Mouse (Mus musculus) limb, embryonic 13.5 days (tissue): ENCODE measurements at regions not wholly inside any gene's neighbourhood (a gene's known extent, or its start where the extent isn't known, plus 50 kb on each side); places are given as distances from the start of the nearest gene placed in this dataset.

Experiments
- ATAC-seq: fragments of 200-750 bp; cut with Nextera tagmentation; 2 replicates; pipeline ENCODE4 v1.8.0; 2017; ENCODE audit warnings: low read depth, moderate number of reproducible peaks, moderate TSS enrichment; ENCODE audit not compliant: low FRiP score
- H3K27ac ChIP-seq: fragments of 300-500 bp; sonication (generic); 2 replicates; pipeline ENCODE4 v1.5.1; 2015; ENCODE audit warnings: inconsistent platforms, mild to moderate bottlenecking, moderate library complexity
- H3K27me3 ChIP-seq: fragments of 300-500 bp; sonication (generic); 2 replicates; pipeline ENCODE4 v1.6.1; 2015; ENCODE audit warnings: mild to moderate bottlenecking, inconsistent platforms
- H3K36me3 ChIP-seq: fragments of 300-500 bp; sonication (generic); 2 replicates; pipeline ENCODE4 v1.6.1; 2015; ENCODE audit warnings: inconsistent platforms, mild to moderate bottlenecking, moderate library complexity
- H3K4me1 ChIP-seq: fragments of 300-500 bp; sonication (generic); 2 replicates; pipeline ENCODE4 v1.6.1; 2015; ENCODE audit warnings: inconsistent platforms
- H3K4me2 ChIP-seq: fragments of 300-500 bp; sonication (generic); replicated peaks from 2 replicates; pipeline ENCODE4 v1.6.1; 2015; ENCODE audit warnings: inconsistent platforms, mild to moderate bottlenecking, moderate library complexity
- H3K4me3 ChIP-seq: fragments of 300-500 bp; sonication (generic); 2 replicates; pipeline ENCODE4 v1.5.1; 2015; ENCODE audit warnings: moderate library complexity, mild to moderate bottlenecking, inconsistent platforms
- H3K9ac ChIP-seq: fragments of 300-500 bp; sonication (generic); 2 replicates; pipeline ENCODE4 v1.6.1; 2015; ENCODE audit warnings: mild to moderate bottlenecking, inconsistent platforms
- H3K9me3 ChIP-seq: fragments of 300-500 bp; sonication (generic); 2 replicates; pipeline ENCODE4 v1.6.1; 2016; ENCODE audit warnings: inconsistent platforms
- WGBS: fragments of 180-500 bp; shearing (Covaris S2); methylation state at CpG from one replicate; pipeline ENCODE4 v1.1.7; 2015; 5-methylcytosine and 5-hydroxymethylcytosine counted together

DNA sequence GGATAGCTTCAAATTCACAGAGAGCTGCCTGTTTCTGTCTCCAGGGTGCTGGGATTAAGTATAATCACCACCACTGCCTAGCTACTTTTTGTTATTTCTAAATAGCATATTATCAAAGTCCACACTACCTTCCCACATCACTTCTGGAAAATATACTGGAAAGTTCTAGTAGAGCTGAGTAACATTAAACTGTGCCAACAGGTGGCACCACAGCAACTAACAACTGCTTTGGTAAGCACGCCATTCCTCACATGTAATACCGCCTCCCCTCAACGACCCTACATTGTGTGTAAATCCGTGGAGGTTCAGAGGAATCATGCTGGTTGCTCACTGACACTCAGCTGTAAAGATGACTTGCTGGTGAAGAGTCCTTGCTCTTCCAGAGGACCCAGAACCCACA is 259.1 kb downstream of the Mex3b start:
- 77% methylated on average over 4 of the region's 4 CpGs for whole genome bisulfite sequencing
- no peaks in the 10 kb centered on the region; the same call in 1 of the 2 replicates for H3K9me3 ChIP-seq
- H3K4me2 ChIP-seq: no peak overlapping the region
- no peak overlapping the region for H3K27ac ChIP-seq
- no peaks in the 10 kb centered on the region for H3K36me3 ChIP-seq
- H3K27me3 ChIP-seq: no peaks in the 10 kb centered on the region
- no peaks in the 10 kb centered on the region for H3K4me1 ChIP-seq
- no peak overlapping the region for H3K4me3 ChIP-seq
- H3K9ac ChIP-seq: no peak overlapping the region
- no peak for ATAC-seq

DNA sequence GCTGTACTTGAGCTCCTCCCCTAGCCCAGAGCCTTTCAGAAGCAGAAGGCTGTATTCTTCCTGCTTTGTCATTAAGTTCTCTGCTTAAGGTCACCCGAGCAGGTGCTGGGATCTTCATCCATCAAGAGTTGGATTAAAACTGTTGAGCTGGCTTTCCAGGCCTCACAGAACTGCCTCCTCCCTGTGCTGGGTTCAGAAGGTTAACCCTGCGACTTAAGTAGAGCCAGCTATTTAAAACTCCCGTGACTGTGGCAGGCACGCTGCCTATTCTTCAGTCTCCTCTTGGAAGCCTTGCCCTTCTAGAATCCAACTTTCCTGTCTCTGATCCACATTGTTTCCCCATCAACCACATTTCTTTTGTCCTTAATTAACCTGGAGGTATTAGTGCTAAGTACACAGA is 273.1 kb downstream of the Mex3b start:
- Histone ChIP-seq H3K27me3 (no peaks in the 10 kb centered on the region), H3K4me2 (no peak overlapping the region), H3K4me1 (peaks cover 13% of the 10 kb centered on the region), H3K27ac (no peak overlapping the region), H3K36me3 (no peaks in the 10 kb centered on the region), H3K4me3 (no peak overlapping the region), H3K9ac (no peak overlapping the region), H3K9me3 (no peaks in the 10 kb centered on the region)
- whole genome bisulfite sequencing: 25% methylated on average over 4 of the region's 4 CpGs
- ATAC-seq: peak; percentile 48; the same call in 1 of the 2 replicates

DNA sequence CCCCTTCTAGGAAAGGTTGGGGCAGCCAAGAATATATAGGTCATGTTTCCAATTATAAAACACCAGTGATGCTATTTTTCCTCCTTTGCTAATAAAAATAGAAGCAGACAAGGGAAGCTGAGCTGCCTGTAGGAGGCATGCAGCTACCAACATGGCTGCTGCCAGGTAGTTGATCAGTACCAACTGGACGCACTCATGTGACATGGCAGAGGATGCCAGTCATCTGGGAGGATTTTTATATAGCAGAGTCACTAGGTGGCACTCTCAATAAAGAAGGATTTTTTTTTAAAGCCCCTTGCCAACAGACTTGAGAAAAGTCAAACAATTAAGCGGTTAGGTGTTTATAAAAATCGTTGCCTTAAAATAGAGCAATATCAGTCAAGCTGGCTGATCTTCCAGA is 273.5 kb downstream of the Mex3b start:
- H3K4me1 ChIP-seq: peaks cover 13% of the 10 kb centered on the region
- H3K27me3 ChIP-seq: no peaks in the 10 kb centered on the region
- H3K4me2 ChIP-seq: no peak overlapping the region
- 85% methylated on average over 3 of the region's 3 CpGs for WGBS
- H3K36me3 ChIP-seq: no peaks in the 10 kb centered on the region
- no peak overlapping the region for H3K9ac ChIP-seq
- no peaks in the 10 kb centered on the region for H3K9me3 ChIP-seq
- no peak overlapping the region for H3K27ac ChIP-seq
- ATAC-seq: 0 out of 2 replicates have a peak, but pooled peaks have one; percentile 48
- no peak overlapping the region for H3K4me3 ChIP-seq

- no peaks in the 10 kb centered on the region for H3K36me3 ChIP-seq
- ATAC-seq: no peak
- H3K4me2 ChIP-seq: no peak overlapping the region
- 80% methylated on average over 5 of the region's 5 CpGs for WGBS
- no peaks in the 10 kb centered on the region for H3K27me3 ChIP-seq
- H3K27ac ChIP-seq: no peak overlapping the region
- H3K4me1 ChIP-seq: peaks cover 13% of the 10 kb centered on the region
- no peak overlapping the region for H3K9ac ChIP-seq
- no peaks in the 10 kb centered on the region for H3K9me3 ChIP-seq
- H3K4me3 ChIP-seq: no peak overlapping the region
These were observed 276.9 kb downstream of the Mex3b start for GRCm38 (mm10) chr7:83144018-83144417.

- Histone ChIP-seq H3K27ac (no peak overlapping the region), H3K4me3 (no peak overlapping the region), H3K27me3 (no peaks in the 10 kb centered on the region), H3K9me3 (no peaks in the 10 kb centered on the region), H3K4me1 (peaks cover 5% of the 10 kb centered on the region), H3K36me3 (no peaks in the 10 kb centered on the region), H3K4me2 (no peak overlapping the region), H3K9ac (no peak overlapping the region)
- no peak for ATAC-seq
- 85% methylated on average over 5 of the region's 5 CpGs for WGBS
These were observed 278.4 kb downstream of the Mex3b start for GRCm38 (mm10) chr7:83145551-83145950.

GRCm38 (mm10) chr7:83161226-83161625 is 294.1 kb downstream of the Mex3b start:
- no peak overlapping the region for H3K27ac ChIP-seq
- no peaks in the 10 kb centered on the region for H3K4me1 ChIP-seq
- 68% methylated on average over 2 of the region's 2 CpGs for WGBS
- no peaks in the 10 kb centered on the region for H3K9me3 ChIP-seq
- H3K4me3 ChIP-seq: no peak overlapping the region
- H3K9ac ChIP-seq: no peak overlapping the region
- H3K36me3 ChIP-seq: no peaks in the 10 kb centered on the region
- no peaks in the 10 kb centered on the region for H3K27me3 ChIP-seq
- no peak overlapping the region for H3K4me2 ChIP-seq
- no peak for ATAC-seq

DNA sequence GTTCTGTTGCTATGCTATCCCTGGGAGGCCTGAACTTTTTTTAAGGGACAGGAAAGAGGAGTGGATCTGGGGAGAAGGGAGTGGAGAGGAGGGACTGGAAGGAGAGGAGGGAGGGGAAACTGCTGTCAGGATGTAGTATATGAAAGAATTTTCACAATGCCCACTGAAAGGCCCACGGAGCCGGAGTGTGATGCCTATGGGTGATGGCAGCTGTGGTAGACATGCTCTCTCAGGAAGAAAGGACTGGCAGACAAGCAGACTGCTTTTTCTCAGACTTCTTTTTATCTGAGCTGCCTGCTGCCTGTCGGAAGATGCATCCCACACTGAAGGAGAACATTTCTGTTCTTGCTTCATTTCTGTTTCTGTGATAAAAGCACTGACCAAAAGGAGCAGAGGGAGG is 295.7 kb downstream of the Mex3b start:
- Histone ChIP-seq H3K27ac (no peak overlapping the region; the same call in 1 of the 2 replicates), H3K4me1 (no peaks in the 10 kb centered on the region), H3K9ac (no peak overlapping the region), H3K36me3 (no peaks in the 10 kb centered on the region), H3K9me3 (no peaks in the 10 kb centered on the region), H3K27me3 (no peaks in the 10 kb centered on the region), H3K4me3 (no peak overlapping the region), H3K4me2 (no peak overlapping the region)
- no peak for ATAC-seq
- whole genome bisulfite sequencing: 82% methylated on average over 3 of the region's 3 CpGs

GRCm38 (mm10) chr7:83179403-83179802 is 312.3 kb downstream of the Mex3b start:
- no peak overlapping the region for H3K4me2 ChIP-seq
- H3K27me3 ChIP-seq: no peaks in the 10 kb centered on the region
- no peak for ATAC-seq
- no peaks in the 10 kb centered on the region for H3K9me3 ChIP-seq
- WGBS: 80% methylated on average over 1 of the region's 1 CpGs
- H3K9ac ChIP-seq: no peak overlapping the region
- no peak overlapping the region for H3K4me3 ChIP-seq
- no peak overlapping the region for H3K27ac ChIP-seq
- 0 out of 2 replicates have a peak, but pooled peaks cover 4% of the 10 kb centered on the region for H3K4me1 ChIP-seq
- H3K36me3 ChIP-seq: no peaks in the 10 kb centered on the region

- ATAC-seq: no peak
- no peaks in the 10 kb centered on the region for H3K27me3 ChIP-seq
- no peak overlapping the region for H3K27ac ChIP-seq
- H3K9ac ChIP-seq: no peak overlapping the region
- H3K4me3 ChIP-seq: no peak overlapping the region
- no peaks in the 10 kb centered on the region for H3K9me3 ChIP-seq
- no peaks in the 10 kb centered on the region for H3K4me1 ChIP-seq
- no peak overlapping the region for H3K4me2 ChIP-seq
- WGBS: 89% methylated on average over 9 of the region's 9 CpGs
- no peaks in the 10 kb centered on the region for H3K36me3 ChIP-seq
These were observed 319.2 kb downstream of the Mex3b start for GRCm38 (mm10) chr7:83186341-83186740.

DNA sequence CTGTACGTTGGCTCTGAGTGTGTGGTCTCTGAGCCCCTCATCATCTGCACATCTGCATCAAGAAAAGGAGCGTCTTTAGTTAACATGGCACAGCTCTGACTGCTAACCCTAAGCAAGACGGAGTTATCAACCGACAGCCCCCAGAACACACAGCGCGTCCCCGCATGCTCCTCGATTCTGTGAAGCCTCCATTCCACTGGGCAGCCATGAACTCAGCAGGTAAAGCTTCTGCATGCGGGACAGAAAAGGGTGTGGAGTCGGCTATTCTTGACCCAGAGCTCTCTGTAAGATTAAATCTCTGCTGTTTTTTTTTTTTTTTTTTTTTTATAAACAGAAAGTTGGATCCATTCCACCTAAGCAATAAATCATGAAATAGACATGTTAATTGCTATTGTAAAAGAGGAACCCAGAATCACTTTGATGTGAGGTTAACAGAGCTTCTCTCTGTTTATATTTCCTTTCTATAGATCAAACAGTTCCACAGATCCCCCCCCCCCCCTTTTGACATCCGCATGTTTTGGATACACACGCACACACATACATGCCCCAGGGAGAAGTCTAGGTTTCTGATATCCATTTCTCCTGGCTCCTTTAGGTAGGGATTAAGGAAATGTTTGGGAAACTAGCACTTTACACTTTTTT is 328.9 kb downstream of the Mex3b start:
- Histone ChIP-seq H3K4me2 (no peak overlapping the region), H3K27me3 (no peaks in the 10 kb centered on the region), H3K9me3 (no peaks in the 10 kb centered on the region), H3K27ac (no peak overlapping the region), H3K4me1 (peaks cover 36% of the 10 kb centered on the region), H3K9ac (no peak overlapping the region), H3K36me3 (no peaks in the 10 kb centered on the region), H3K4me3 (no peak overlapping the region)
- no peak for ATAC-seq
- WGBS: 41% methylated on average over 12 of the region's 12 CpGs

DNA sequence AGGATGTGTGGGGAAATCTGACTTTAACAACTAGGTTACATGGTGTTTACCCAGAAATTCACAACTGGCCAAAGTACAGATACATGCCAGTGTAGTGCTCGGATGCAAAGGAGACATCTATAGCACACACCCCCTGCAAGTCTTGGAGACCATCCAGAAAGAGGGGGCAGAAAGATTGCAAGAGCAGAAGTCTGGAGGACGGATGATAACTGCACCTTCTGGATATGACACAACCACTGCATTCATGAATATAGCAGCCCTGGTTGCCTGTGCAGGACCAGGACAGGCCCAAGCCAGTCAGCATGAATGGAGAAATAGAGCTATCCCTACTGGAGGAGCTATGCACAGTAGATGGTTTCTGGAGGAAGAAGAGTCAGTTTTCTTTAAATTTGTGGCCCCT is 330.4 kb downstream of the Mex3b start:
- Histone ChIP-seq H3K36me3 (no peaks in the 10 kb centered on the region), H3K4me1 (peaks cover 51% of the 10 kb centered on the region), H3K27me3 (no peaks in the 10 kb centered on the region), H3K4me2 (no peak overlapping the region), H3K4me3 (no peak overlapping the region), H3K9ac (no peak overlapping the region), H3K27ac (no peak overlapping the region), H3K9me3 (no peaks in the 10 kb centered on the region)
- no peak for ATAC-seq
- 73% methylated on average over 2 of the region's 2 CpGs for WGBS

DNA sequence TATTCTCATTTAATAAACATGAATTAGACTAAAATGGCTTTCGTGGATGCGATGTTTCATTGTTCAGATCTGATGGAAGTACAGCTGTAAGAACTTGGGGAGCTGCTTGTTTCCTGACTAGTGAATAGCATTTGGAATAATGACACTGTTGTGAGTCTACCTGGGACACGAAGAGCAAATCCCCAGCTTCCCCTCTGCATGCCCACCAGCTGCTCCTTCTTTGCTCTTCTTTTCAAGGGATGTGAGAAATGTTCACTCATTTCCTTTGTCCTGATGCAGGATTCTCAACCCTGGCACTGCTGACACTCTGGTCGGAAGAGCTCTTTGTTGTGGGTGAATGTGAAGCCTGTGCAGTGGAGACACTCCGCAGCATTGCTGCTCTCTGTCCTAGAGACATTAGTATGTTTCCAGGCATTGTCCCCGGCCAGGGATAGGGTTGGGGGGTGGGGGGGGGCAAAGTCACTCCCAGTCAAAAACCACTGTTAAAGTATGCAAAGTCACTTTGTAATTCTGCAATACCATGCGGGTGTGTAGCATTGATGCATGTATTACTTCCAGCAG is 334.1 kb downstream of the Mex3b start:
- no peak for ATAC-seq

More for the DNA sequence above, 334.1 kb downstream of the Mex3b start:
- no peaks in the 10 kb centered on the region for H3K36me3 ChIP-seq
- H3K27ac ChIP-seq: peak overlapping the region; percentile 82; the same call in 1 of the 2 replicates
- H3K27me3 ChIP-seq: no peaks in the 10 kb centered on the region
- no peak overlapping the region for H3K4me3 ChIP-seq
- no peaks in the 10 kb centered on the region for H3K9me3 ChIP-seq
- H3K4me2 ChIP-seq: peak overlapping the region; percentile 46; the same call in 1 of the 2 replicates
- no peak overlapping the region for H3K9ac ChIP-seq
- 64% methylated on average over 7 of the region's 7 CpGs for WGBS
- H3K4me1 ChIP-seq: peaks cover 73% of the 10 kb centered on the region
